Mouse (Mus musculus) cerebellum, adult 2 months (tissue): Measurements from ENCODE around the gene Arl15.
A peak's percentile ranks its signal among the peaks of the same experiment; 100 is the strongest.

Experiments used
- CTCF ChIP-seq: fragments of 200-500 bp; IDR thresholded peaks from 2 replicates; pipeline ENCODE4 v1.5.1; 2011; ENCODE audit warnings: low read depth, mild to moderate bottlenecking, control low read depth, low read length, moderate library complexity, borderline replicate concordance; ENCODE audit not compliant: insufficient read depth
- POLR2A ChIP-seq: fragments of 200-500 bp; IDR thresholded peaks from 2 replicates; pipeline ENCODE4 v1.6.1; 2011; ENCODE audit warnings: low read length, control low read depth, borderline replicate concordance; ENCODE audit not compliant: insufficient read depth

DNA sequence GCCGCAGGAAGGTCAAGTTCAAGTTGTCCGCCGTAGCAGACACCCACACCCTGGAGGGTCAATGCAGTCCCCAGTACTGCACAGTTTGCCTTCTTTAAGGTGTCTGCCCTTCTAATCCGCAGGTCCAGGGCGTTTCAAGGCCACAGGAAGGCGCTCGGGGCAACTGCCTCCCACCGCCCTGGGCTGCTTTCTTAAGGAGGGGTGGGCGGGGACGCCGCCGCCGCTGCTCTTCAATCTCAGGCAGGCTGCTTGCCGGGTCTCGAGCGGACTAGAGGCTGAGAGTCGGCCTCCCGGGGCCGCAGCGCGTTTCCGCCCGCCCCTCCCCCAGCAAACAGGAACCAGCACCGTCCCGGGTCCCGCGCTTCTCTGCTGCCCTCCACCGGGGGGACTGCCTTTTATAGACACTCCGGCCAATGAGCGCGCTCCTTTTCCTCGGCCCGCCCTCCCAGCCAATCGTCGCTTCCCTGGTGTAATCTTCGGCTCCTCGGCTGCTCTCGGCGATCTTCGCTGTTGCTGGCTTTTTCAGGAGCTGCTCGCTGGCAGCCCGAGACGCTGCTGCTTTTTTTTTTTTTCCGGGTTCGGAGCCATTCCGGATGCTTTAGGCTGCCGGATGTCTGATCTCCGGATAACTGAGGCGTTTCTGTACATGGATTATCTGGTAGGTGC, at the start of gene Arl15:
- TF ChIP-seq POLR2A (peak; percentile 100), CTCF (no peak; the same call in 1 of the 2 replicates)
